Mouse (Mus musculus) MEL (cell line): ENCODE data around the gene Mecom. TPM values are rescaled to one million over a fixed set of nuclear protein-coding genes. Genes with fewer than 3 reads are reported as not detected.

Experiments used
- DNase-seq: peaks from one replicate; pipeline ENCODE4 v3.0.0; 2011; ENCODE audit warnings: low read depth, low spot score
- H3K27ac ChIP-seq: 2 replicates; pipeline ENCODE4 v1.5.1; 2012; ENCODE audit warnings: low read depth, mild to moderate bottlenecking, control low read depth, low read length, moderate library complexity; ENCODE audit not compliant: control insufficient read depth
- H3K27me3 ChIP-seq, 2 experiments: fragments of 150-350 bp in 1 of 2; sonication (generic) in 1 of 2; 2 replicates each; pipeline ENCODE4 v1.6.1; 2012; ENCODE audit warnings: low read length in 2 of 2, mild to moderate bottlenecking in 2 of 2, improper control_type of control experiment in 1 of 2, moderate library complexity in 1 of 2; ENCODE audit not compliant: insufficient read depth in 2 of 2, control insufficient read depth in 1 of 2
- H3K36me3 ChIP-seq, 2 experiments: 2 replicates each; pipeline ENCODE4 v1.6.1; 2012 to 2014; ENCODE audit warnings: low read length in 2 of 2, improper control_type of control experiment in 1 of 2, inconsistent platforms in 1 of 2, mild to moderate bottlenecking in 1 of 2; ENCODE audit not compliant: insufficient read depth in 2 of 2, control insufficient read depth in 1 of 2
- H3K4me1 ChIP-seq, 2 experiments: fragments of 150-350 bp in 1 of 2; sonication (generic) in 1 of 2; 2 replicates each; pipeline ENCODE4 v1.6.1; 2012; ENCODE audit warnings: low read length in 2 of 2, improper control_type of control experiment in 1 of 2, mild to moderate bottlenecking in 1 of 2; ENCODE audit not compliant: insufficient read depth in 2 of 2, control insufficient read depth in 1 of 2
- H3K4me3 ChIP-seq, 2 experiments: fragments of 150-350 bp in 1 of 2; sonication (generic) in 1 of 2; 2 replicates each; pipeline ENCODE4 v1.5.1; 2012; ENCODE audit warnings: low read depth in 2 of 2, low read length in 2 of 2, mild to moderate bottlenecking in 2 of 2, moderate library complexity in 2 of 2, control low read depth in 1 of 2, improper control_type of control experiment in 1 of 2; ENCODE audit not compliant: control insufficient read depth in 1 of 2, insufficient read depth in 1 of 2
- H3K79me2 ChIP-seq: 2 replicates; pipeline ENCODE4 v1.6.1; 2012; ENCODE audit warnings: mild to moderate bottlenecking, low read length, moderate library complexity; ENCODE audit not compliant: control insufficient read depth, poor library complexity, insufficient read depth
- H3K9ac ChIP-seq: 2 replicates; pipeline ENCODE4 v1.6.1; 2012; ENCODE audit warnings: low read depth, mild to moderate bottlenecking, control low read depth, low read length, moderate library complexity; ENCODE audit not compliant: control insufficient read depth, poor library complexity, severe bottlenecking
- H3K9me3 ChIP-seq: fragments of 150-350 bp; sonication (generic); replicated peaks from 2 replicates; pipeline ENCODE4 v1.6.1; 2012; ENCODE audit warnings: mild to moderate bottlenecking, low read length, improper control_type of control experiment, moderate library complexity; ENCODE audit not compliant: insufficient read depth
- BHLHE40 ChIP-seq: IDR thresholded peaks from 2 replicates; pipeline ENCODE4 v1.6.1; 2012; ENCODE audit warnings: low read depth, mild to moderate bottlenecking, inconsistent platforms, low read length, improper control_type of control experiment, borderline replicate concordance
- E2F4 ChIP-seq: IDR thresholded peaks from 2 replicates; pipeline ENCODE4 v1.6.1; 2011; ENCODE audit warnings: low read depth, low read length, improper control_type of control experiment, borderline replicate concordance
- EP300 ChIP-seq, 2 experiments: IDR thresholded peaks; 2 replicates each; pipeline ENCODE4 v1.6.1; 2011; ENCODE audit warnings: improper control_type of control experiment in 2 of 2, low read length in 2 of 2, low read depth in 1 of 2, mild to moderate bottlenecking in 1 of 2
- HCFC1 ChIP-seq: IDR thresholded peaks from 2 replicates; pipeline ENCODE4 v1.6.1; 2012; ENCODE audit warnings: low read depth, mild to moderate bottlenecking, inconsistent platforms, low read length, improper control_type of control experiment, moderate library complexity
- JUND ChIP-seq: IDR thresholded peaks from 2 replicates; pipeline ENCODE4 v1.6.1; 2011; ENCODE audit warnings: low read depth, mild to moderate bottlenecking, improper control_type of control experiment, low read length
- KAT2A ChIP-seq: conservative IDR thresholded peaks from 2 replicates; pipeline ENCODE4 v1.6.1; 2012; ENCODE audit warnings: low read depth, low read length, improper control_type of control experiment, inconsistent platforms
- MAFK ChIP-seq: IDR thresholded peaks from 2 replicates; pipeline ENCODE4 v1.6.1; 2011; ENCODE audit warnings: low read depth, mild to moderate bottlenecking, low read length, improper control_type of control experiment, borderline replicate concordance
- MAX ChIP-seq: IDR thresholded peaks from 2 replicates; pipeline ENCODE4 v1.6.1; 2011; ENCODE audit warnings: low read length, improper control_type of control experiment
- MAZ ChIP-seq: IDR thresholded peaks from 2 replicates; pipeline ENCODE4 v1.6.1; 2012; ENCODE audit warnings: low read depth, mild to moderate bottlenecking, inconsistent platforms, low read length, improper control_type of control experiment
- MXI1 ChIP-seq: IDR thresholded peaks from 2 replicates; pipeline ENCODE4 v1.6.1; 2011; ENCODE audit warnings: mild to moderate bottlenecking, low read depth, low read length, improper control_type of control experiment
- NELFE ChIP-seq: IDR thresholded peaks from 2 replicates; pipeline ENCODE4 v1.6.1; 2011; ENCODE audit warnings: low read depth, low read length, improper control_type of control experiment
- NRF1 ChIP-seq: IDR thresholded peaks from 2 replicates; pipeline ENCODE4 v1.6.1; 2014; ENCODE audit warnings: low read depth, mild to moderate bottlenecking, inconsistent platforms, low read length, improper control_type of control experiment, moderate library complexity; ENCODE audit not compliant: poor library complexity, insufficient read depth, severe bottlenecking
- POLR2A ChIP-seq, 2 experiments: IDR thresholded peaks; 2 replicates each; pipeline ENCODE4 v1.6.1; 2011 to 2012; ENCODE audit warnings: low read length in 2 of 2, mild to moderate bottlenecking in 2 of 2, control low read depth in 1 of 2, improper control_type of control experiment in 1 of 2, low read depth in 1 of 2, moderate library complexity in 1 of 2; ENCODE audit not compliant: control insufficient read depth in 1 of 2, insufficient read depth in 1 of 2, poor library complexity in 1 of 2
- POLR2AphosphoS5 ChIP-seq: IDR thresholded peaks from 2 replicates; pipeline ENCODE4 v1.6.1; 2012; ENCODE audit warnings: low read depth, borderline replicate concordance, mild to moderate bottlenecking, inconsistent platforms, low read length, moderate library complexity, mixed read lengths
- RAD21 ChIP-seq: IDR thresholded peaks from 2 replicates; pipeline ENCODE4 v1.6.1; 2011; ENCODE audit warnings: mild to moderate bottlenecking, low read depth, low read length, improper control_type of control experiment
- RCOR1 ChIP-seq: IDR thresholded peaks from 2 replicates; pipeline ENCODE4 v1.6.1; 2012; ENCODE audit warnings: low read depth, mild to moderate bottlenecking, inconsistent platforms, low read length, improper control_type of control experiment
- SIN3A ChIP-seq: IDR thresholded peaks from 2 replicates; pipeline ENCODE4 v1.6.1; 2012; ENCODE audit warnings: low read length, improper control_type of control experiment, inconsistent platforms
- TAL1 ChIP-seq: IDR thresholded peaks from 2 replicates; pipeline ENCODE4 v1.6.1; 2012; ENCODE audit warnings: mild to moderate bottlenecking, inconsistent platforms, low read length, moderate library complexity, mixed read lengths
- TCF12 ChIP-seq: IDR thresholded peaks from 2 replicates; pipeline ENCODE4 v1.6.1; 2014; ENCODE audit warnings: low read depth, mild to moderate bottlenecking, inconsistent platforms, low read length, improper control_type of control experiment, moderate library complexity
- UBTF ChIP-seq: IDR thresholded peaks from 2 replicates; pipeline ENCODE4 v1.6.1; 2012; ENCODE audit warnings: low read depth, mild to moderate bottlenecking, inconsistent platforms, low read length, improper control_type of control experiment, moderate library complexity, borderline replicate concordance; ENCODE audit not compliant: insufficient read depth
- USF2 ChIP-seq, 2 experiments: IDR thresholded peaks; 2 replicates each; pipeline ENCODE4 v1.6.1; 2011 to 2012; ENCODE audit warnings: improper control_type of control experiment in 2 of 2, low read length in 2 of 2, borderline replicate concordance in 1 of 2, inconsistent platforms in 1 of 2, low read depth in 1 of 2, mild to moderate bottlenecking in 1 of 2; ENCODE audit not compliant: insufficient read depth in 1 of 2
- ZMIZ1 ChIP-seq: IDR thresholded peaks from 2 replicates; pipeline ENCODE4 v1.6.1; 2012; ENCODE audit warnings: low read depth, mild to moderate bottlenecking, inconsistent platforms, low read length, improper control_type of control experiment, moderate library complexity
- polyA plus RNA-seq, 2 experiments: library from polyadenylated mRNA; stranded (reverse) in 1 of 2; unstranded in 1 of 2; fragments of >175 nt in 1 of 2; fragments of >200 nt in 1 of 2; gene quantifications; 2 replicates each; pipeline versions ENCODE4 v1.2.1 to v1.2.4; 2012; ENCODE audit warnings: low replicate concordance in 2 of 2, low read depth in 1 of 2; ENCODE audit not compliant: insufficient read length in 2 of 2, insufficient read depth in 1 of 2, missing spikeins in 1 of 2
- total RNA-seq: library from RNA; depleted of rRNA; stranded (reverse); fragments of 300-350 nt; gene quantifications from 2 replicates; pipeline ENCODE4 v1.2.3, GENCODE M21; 2012

The Mecom gene
- total and polyA plus RNA-seq, 3 experiments, result 0.04 TPM; not detected in 2

- TF ChIP-seq ZMIZ1, result no peak
- no peak for TF ChIP-seq POLR2AphosphoS5
- TF ChIP-seq MAX, result no peak
- no peak for TF ChIP-seq NELFE
- TF ChIP-seq RCOR1, result no peak
- TF ChIP-seq MAZ, result no peak
- no peak for TF ChIP-seq MXI1
- no peak for TF ChIP-seq HCFC1
- no peak for TF ChIP-seq POLR2A (IDR thresholded peaks at IDR 0.05; ENCODE audit: control insufficient read depth in 1 of 2, insufficient read depth in 1 of 2, low read depth in 1 of 2, low read length in 2 of 2, poor library complexity in 1 of 2)
- no peak for TF ChIP-seq USF2 (IDR thresholded peaks at IDR 0.05; ENCODE audit: borderline replicate concordance in 1 of 2, insufficient read depth in 1 of 2, low read depth in 1 of 2, low read length in 2 of 2)
- no peak for TF ChIP-seq JUND
- no peak for TF ChIP-seq BHLHE40
- no peak overlapping the region for H3K27ac ChIP-seq
- H3K79me2 ChIP-seq, result no peaks in the 10 kb centered on the region
- no peak for DNase-seq
- no peaks in the 10 kb centered on the region for H3K27me3 ChIP-seq
- H3K9ac ChIP-seq, result no peak overlapping the region
- no peaks in the 10 kb centered on the region for H3K9me3 ChIP-seq
- no peaks in the 10 kb centered on the region for H3K36me3 ChIP-seq
- no peak overlapping the region for H3K4me3 ChIP-seq
- H3K4me1 ChIP-seq, result no peaks in the 10 kb centered on the region
Measured at GRCm38 (mm10) chr3:30512459-30513030, 35.3 kb downstream of the Mecom start.

DNA sequence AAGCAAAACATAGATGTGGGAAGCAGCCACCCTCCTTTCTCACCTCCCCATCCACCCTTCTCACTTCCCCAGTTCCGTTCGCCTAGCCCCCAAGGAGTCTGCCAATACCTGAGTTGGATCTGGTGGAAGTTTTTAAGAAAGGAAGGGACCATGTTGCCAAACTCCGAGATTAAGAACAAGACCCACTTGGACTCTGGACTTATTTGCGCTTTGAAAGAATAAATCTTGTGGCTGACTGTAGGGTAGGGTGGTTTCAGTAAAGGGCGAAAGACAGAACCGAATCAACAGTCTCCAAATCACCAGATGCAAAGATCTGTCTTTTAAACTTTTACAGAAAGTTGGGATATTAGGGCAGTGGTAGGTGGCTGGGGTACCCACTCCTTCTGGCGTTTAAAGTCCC lies 36.0 kb downstream of the Mecom start:
- no peaks in the 10 kb centered on the region for H3K79me2 ChIP-seq
- H3K36me3 ChIP-seq, result no peaks in the 10 kb centered on the region
- H3K9ac ChIP-seq, result no peak overlapping the region
- H3K27ac ChIP-seq, result no peak overlapping the region
- no peak for DNase-seq
- H3K4me3 ChIP-seq, result no peak overlapping the region
- no peaks in the 10 kb centered on the region for H3K9me3 ChIP-seq
- no peaks in the 10 kb centered on the region for H3K27me3 ChIP-seq
- H3K4me1 ChIP-seq, result no peaks in the 10 kb centered on the region
- TF ChIP-seq NRF1, result no peak
- no peak for TF ChIP-seq E2F4
- no peak for TF ChIP-seq USF2 (IDR thresholded peaks at IDR 0.05; ENCODE audit: borderline replicate concordance in 1 of 2, insufficient read depth in 1 of 2, low read depth in 1 of 2, low read length in 2 of 2)
- TF ChIP-seq TAL1, result no peak
- no peak for TF ChIP-seq RCOR1
- TF ChIP-seq JUND, result no peak
- no peak for TF ChIP-seq UBTF
- TF ChIP-seq KAT2A, result no peak
- no peak for TF ChIP-seq BHLHE40
- TF ChIP-seq TCF12, result no peak
- TF ChIP-seq EP300 (IDR thresholded peaks at IDR 0.05; ENCODE audit: low read depth in 1 of 2, low read length in 2 of 2), result no peak
- no peak for TF ChIP-seq RAD21
- no peak for TF ChIP-seq MAFK
- TF ChIP-seq ZMIZ1, result no peak
- TF ChIP-seq SIN3A, result no peak
